Mouse (Mus musculus): Measurements from ENCODE around the gene Zfp867. TPM values are rescaled to one million over a fixed set of nuclear protein-coding genes. Genes with fewer than 3 reads are reported as not detected.

Gene Zfp867
- polyA plus RNA-seq, 1 experiment from 2014 or later, result 10.5 TPM

DNA sequence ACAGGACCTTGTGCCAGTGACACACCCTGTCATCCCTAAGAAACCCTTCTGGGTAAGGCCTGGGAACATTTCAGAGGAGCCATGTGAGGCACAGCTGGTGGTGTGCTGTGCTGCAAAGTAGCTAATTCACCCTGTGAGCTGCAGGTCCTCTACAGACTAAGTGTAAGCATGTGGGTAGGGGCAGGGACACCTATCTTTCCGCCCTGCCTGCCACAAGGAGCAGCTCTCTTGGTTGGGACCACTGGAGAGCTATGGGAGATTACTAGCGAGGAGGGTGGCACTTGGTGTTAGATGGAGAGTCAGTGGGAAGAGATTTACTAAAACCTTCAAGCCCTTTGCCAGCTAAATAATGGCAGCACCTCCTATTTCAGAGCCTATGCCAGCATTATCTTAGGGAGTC, 15.4 kb downstream of the Zfp867 start:
- no peak overlapping the region for H3K27ac ChIP-seq
- no peak overlapping the region for H3K4me3 ChIP-seq
- peaks cover 11% of the 10 kb centered on the region for H3K4me1 ChIP-seq
- no peak overlapping the region for H3K4me2 ChIP-seq
- 87% methylated on average over 2 of the region's 2 CpGs for WGBS
- no peaks in the 10 kb centered on the region for H3K9me3 ChIP-seq
- H3K9ac ChIP-seq, result no peak overlapping the region
- no peak for ATAC-seq (ENCODE audit: insufficient number of reproducible peaks, insufficient read depth, low FRiP score, low TSS enrichment, low read depth)
- peaks cover 74% of the 10 kb centered on the region for H3K36me3 ChIP-seq
- no peaks in the 10 kb centered on the region for H3K27me3 ChIP-seq

DNA sequence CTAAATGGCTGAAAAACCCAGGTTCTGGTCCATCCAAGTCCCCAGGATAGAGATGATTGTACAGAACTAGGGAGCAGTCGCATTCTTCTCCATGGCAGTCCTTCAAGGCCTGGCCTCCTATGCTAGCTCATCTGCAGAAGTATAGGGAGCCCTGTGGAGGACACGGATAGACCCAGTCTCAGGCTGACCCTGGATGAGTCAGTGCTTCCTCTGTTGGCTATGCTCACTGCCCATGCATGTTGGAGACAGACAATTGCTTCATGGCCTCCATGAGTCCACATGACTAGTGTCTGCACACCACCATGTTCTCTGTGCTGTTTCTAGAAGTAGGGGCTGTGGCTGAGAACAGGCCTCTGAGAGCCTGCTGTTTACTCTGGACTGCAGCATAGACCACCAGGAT, 15.9 kb downstream of the Zfp867 start:
- H3K4me1 ChIP-seq, result peaks cover 13% of the 10 kb centered on the region
- H3K4me2 ChIP-seq, result no peak overlapping the region
- no peak overlapping the region for H3K4me3 ChIP-seq
- ATAC-seq (ENCODE audit: insufficient number of reproducible peaks, insufficient read depth, low FRiP score, low TSS enrichment, low read depth), result no peak
- no peak overlapping the region for H3K27ac ChIP-seq
- peaks cover 71% of the 10 kb centered on the region for H3K36me3 ChIP-seq
- no peaks in the 10 kb centered on the region for H3K27me3 ChIP-seq
- no peak overlapping the region for H3K9ac ChIP-seq
- 90% methylated on average over 2 of the region's 2 CpGs for WGBS
- no peaks in the 10 kb centered on the region for H3K9me3 ChIP-seq

DNA sequence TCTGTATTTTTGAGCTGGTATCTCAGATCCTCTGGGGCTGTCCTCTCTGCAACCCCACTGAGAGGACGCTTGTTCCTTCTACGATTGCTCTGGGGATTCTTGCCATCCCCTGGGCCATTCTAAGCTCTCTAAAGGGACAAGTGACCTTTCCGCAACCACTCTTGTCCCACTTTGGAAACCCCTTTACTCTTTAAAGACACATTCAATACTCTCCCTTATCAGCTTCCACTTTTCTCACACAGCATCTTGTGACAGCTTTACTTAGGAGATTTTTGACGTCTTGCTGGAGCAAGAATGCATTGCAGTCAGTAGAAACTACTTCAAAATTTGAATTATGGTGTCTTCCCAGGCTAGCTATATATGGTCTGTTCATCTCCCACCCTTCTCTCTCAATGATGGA, 21.2 kb downstream of the Zfp867 start, which contains the start of gene Snap47:
TSS of gene Snap47 (minus strand) at position 101 of the 400 bp plus-strand sequence.
- Histone ChIP-seq H3K4me3 (peak within 1 kb of the TSS; percentile 87), H3K36me3 (peaks cover 40% of the 10 kb centered on the region), H3K27ac (peak within 1 kb of the TSS; percentile 79), H3K4me2 (peak within 1 kb of the TSS; percentile 91), H3K9me3 (no peaks in the 10 kb centered on the region), H3K9ac (peak within 1 kb of the TSS; percentile 85), H3K27me3 (no peaks in the 10 kb centered on the region), H3K4me1 (peaks cover 29% of the 10 kb centered on the region)
- 73% methylated on average over 4 of the region's 4 CpGs for WGBS
- no peak for ATAC-seq (ENCODE audit: insufficient number of reproducible peaks, insufficient read depth, low FRiP score, low TSS enrichment, low read depth)

DNA sequence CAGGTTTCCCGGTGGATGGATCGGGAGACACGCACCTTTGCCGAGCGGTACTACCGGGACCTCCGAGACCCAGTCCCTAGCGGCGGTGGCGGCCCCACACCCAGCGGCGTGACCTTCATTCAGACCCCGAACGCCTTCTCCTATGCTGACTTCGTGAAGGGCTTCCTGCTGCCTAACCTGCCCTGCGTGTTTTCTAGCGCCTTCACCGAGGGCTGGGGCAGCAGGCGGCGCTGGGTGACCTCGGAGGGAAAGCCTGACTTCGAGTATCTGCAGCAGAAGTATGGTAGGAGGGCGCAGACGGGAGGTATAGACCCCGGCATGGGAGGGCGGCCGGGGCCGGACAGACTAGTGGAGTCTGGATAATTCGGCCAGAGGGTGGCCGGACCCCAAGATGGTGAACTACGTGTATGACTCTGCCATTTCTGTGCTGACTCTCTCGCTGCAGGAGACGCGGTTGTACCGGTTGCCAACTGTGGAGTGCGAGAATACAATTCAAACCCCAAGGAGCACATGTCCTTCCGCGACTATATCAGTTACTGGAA, 22.0 kb downstream of the Zfp867 start:
- peaks cover 37% of the 10 kb centered on the region for H3K36me3 ChIP-seq
- H3K9ac ChIP-seq, result peak overlapping the region; percentile 85
- 0 out of 2 replicates have a peak, but pooled peaks have one; percentile 58 for ATAC-seq (ENCODE audit: insufficient number of reproducible peaks, insufficient read depth, low FRiP score, low TSS enrichment, low read depth)
- under 1% methylated on average over 38 of the region's 38 CpGs for WGBS
- H3K4me1 ChIP-seq, result peaks cover 29% of the 10 kb centered on the region
- no peaks in the 10 kb centered on the region for H3K27me3 ChIP-seq
- peak overlapping the region; percentile 87 for H3K4me3 ChIP-seq
- H3K27ac ChIP-seq, result peak overlapping the region; percentile 79
- no peaks in the 10 kb centered on the region for H3K9me3 ChIP-seq
- H3K4me2 ChIP-seq, result peak overlapping the region; percentile 91

DNA sequence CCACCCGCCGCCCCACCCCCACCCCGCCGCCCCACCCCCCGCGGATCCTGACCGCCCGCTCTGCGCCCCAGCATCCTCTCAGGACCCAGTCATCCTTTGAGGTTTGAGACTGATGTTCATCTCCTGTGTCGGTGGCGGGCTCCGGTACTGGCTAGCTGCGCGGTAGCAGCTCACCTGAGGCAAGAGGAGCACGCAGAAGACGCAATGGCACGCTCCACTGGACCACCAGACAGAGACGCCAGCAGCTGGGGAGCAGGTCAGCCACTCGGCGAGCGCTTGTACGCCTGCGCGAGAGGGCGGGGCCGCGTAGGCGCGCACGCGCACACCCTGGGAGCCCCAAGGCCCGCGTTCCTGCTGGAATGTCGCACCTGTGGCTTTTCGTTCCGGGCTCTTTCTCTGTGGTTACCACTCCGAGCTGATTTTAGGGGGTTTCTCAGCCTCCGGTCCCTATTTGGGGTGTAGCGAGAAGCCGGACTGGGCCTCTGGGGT, 22.5 kb downstream of the Zfp867 start, which contains the start of gene Jmjd4:
TSS of gene Jmjd4 (plus strand) at position 305 of the 489 bp plus-strand sequence.
- no peaks in the 10 kb centered on the region for H3K27me3 ChIP-seq
- WGBS, result under 1% methylated on average over 40 of the region's 40 CpGs
- H3K36me3 ChIP-seq, result peaks cover 35% of the 10 kb centered on the region
- peak; percentile 80 for ATAC-seq (ENCODE audit: insufficient number of reproducible peaks, insufficient read depth, low FRiP score, low TSS enrichment, low read depth)
- peak within 1 kb of the TSS; percentile 87 for H3K4me3 ChIP-seq
- peak within 1 kb of the TSS; percentile 85 for H3K9ac ChIP-seq
- peak within 1 kb of the TSS; percentile 91 for H3K4me2 ChIP-seq
- H3K4me1 ChIP-seq, result peaks cover 29% of the 10 kb centered on the region
- H3K9me3 ChIP-seq, result no peaks in the 10 kb centered on the region
- H3K27ac ChIP-seq, result peak within 1 kb of the TSS; percentile 79

DNA sequence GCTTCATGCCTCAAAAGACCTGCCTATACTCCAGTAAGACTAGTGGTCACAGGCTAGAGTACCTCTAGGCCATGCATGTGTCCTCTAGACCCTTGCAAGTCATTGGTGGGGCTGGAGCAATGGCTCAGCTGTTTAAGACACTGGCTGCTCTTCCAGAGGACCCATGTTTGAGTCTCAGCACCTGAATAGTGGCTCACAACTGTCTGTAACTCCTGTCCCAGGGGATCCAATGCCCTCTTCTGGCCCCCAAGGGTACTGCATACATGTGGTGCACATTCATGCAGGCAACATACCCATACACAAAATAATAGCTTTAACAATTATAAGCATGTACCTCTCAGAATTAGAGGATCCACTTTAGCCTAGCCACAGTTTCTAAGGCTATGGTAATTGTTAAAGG, 29.2 kb downstream of the Zfp867 start:
- Histone ChIP-seq H3K27ac (no peak overlapping the region), H3K4me3 (no peak overlapping the region), H3K4me1 (peaks cover 5% of the 10 kb centered on the region), H3K36me3 (peaks cover 36% of the 10 kb centered on the region), H3K4me2 (no peak overlapping the region), H3K9ac (no peak overlapping the region), H3K9me3 (no peaks in the 10 kb centered on the region), H3K27me3 (no peaks in the 10 kb centered on the region)
- no peak for ATAC-seq (ENCODE audit: insufficient number of reproducible peaks, insufficient read depth, low FRiP score, low TSS enrichment, low read depth)

DNA sequence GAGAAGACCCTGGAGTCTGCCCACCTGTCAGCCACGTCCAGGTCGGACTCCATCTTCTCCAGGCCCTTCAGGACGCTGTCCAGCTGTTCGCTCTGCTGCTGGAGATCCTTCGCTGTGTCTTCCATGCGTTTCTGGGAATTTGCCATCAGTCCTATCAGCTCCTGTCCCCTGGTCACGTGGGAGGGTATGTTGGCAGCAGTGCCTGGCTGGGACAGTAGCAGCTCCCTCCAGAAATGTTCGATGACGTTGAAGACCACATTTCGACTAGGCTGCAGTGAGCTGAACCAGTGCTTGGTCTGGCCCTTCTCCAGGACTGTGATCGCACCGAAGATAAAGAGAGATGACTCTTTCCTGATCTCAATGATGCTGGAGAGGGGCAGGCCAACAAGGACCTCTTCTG, 34.3 kb downstream of the Zfp867 start:
- Histone ChIP-seq H3K36me3 (peaks cover 61% of the 10 kb centered on the region), H3K4me1 (no peaks in the 10 kb centered on the region), H3K4me2 (no peak overlapping the region), H3K9ac (no peak overlapping the region), H3K4me3 (no peak overlapping the region), H3K9me3 (peaks cover 8% of the 10 kb centered on the region), H3K27ac (no peak overlapping the region), H3K27me3 (no peaks in the 10 kb centered on the region)
- ATAC-seq (ENCODE audit: insufficient number of reproducible peaks, insufficient read depth, low FRiP score, low TSS enrichment, low read depth), result no peak
- WGBS, result 92% methylated on average over 12 of the region's 12 CpGs

DNA sequence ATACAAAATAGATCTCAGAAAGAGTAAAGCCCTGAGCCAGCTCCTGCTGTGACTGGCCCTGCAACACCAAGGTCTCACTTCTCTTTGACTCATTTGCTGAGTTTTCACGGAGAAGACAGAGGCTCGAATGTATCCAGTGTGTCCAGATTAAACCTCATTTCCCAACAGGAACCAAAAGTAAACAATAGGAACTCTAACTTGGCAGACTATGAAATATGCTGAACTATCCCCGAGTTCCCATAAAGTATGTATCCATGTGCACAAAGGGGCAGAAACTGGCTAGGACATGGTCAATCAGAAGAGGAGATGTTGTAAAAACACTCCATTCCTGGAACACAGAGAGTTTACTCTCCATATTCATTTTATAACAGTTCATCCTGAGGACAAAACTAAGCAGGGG, 40.0 kb downstream of the Zfp867 start:
- Histone ChIP-seq H3K9ac (no peak overlapping the region), H3K36me3 (peaks cover 79% of the 10 kb centered on the region), H3K4me3 (no peak overlapping the region), H3K9me3 (peaks cover 8% of the 10 kb centered on the region), H3K4me1 (no peaks in the 10 kb centered on the region), H3K27ac (no peak overlapping the region), H3K4me2 (no peak overlapping the region), H3K27me3 (no peaks in the 10 kb centered on the region)
- ATAC-seq (ENCODE audit: insufficient number of reproducible peaks, insufficient read depth, low FRiP score, low TSS enrichment, low read depth), result no peak
- WGBS, result 77% methylated on average over 3 of the region's 3 CpGs

DNA sequence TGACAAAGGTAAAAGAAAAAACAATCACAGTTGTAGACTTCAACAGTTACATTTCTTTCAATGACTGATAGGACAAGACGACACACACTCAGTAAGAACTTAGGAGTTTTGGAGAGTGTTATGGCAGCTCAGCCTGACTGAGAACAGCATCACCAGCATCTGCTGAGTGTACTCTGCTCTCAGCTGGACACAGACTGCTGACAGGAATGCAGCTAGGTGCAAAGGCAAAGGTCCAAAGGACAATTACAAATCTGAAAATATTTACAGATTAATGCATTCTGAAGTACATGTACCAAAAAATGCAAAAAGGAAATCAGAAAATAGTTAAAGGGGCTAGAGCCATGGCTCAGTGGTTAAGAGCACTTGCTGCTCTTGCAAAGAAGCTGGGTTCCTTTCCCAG, 42.3 kb downstream of the Zfp867 start:
- 88% methylated on average over 1 of the region's 1 CpGs for WGBS
- H3K36me3 ChIP-seq, result peaks cover 82% of the 10 kb centered on the region
- H3K4me1 ChIP-seq, result peaks cover 11% of the 10 kb centered on the region
- H3K9ac ChIP-seq, result no peak overlapping the region
- H3K27me3 ChIP-seq, result no peaks in the 10 kb centered on the region
- no peak overlapping the region for H3K4me3 ChIP-seq
- no peaks in the 10 kb centered on the region for H3K9me3 ChIP-seq
- no peak overlapping the region for H3K27ac ChIP-seq
- H3K4me2 ChIP-seq, result no peak overlapping the region
- ATAC-seq (ENCODE audit: insufficient number of reproducible peaks, insufficient read depth, low FRiP score, low TSS enrichment, low read depth), result no peak

DNA sequence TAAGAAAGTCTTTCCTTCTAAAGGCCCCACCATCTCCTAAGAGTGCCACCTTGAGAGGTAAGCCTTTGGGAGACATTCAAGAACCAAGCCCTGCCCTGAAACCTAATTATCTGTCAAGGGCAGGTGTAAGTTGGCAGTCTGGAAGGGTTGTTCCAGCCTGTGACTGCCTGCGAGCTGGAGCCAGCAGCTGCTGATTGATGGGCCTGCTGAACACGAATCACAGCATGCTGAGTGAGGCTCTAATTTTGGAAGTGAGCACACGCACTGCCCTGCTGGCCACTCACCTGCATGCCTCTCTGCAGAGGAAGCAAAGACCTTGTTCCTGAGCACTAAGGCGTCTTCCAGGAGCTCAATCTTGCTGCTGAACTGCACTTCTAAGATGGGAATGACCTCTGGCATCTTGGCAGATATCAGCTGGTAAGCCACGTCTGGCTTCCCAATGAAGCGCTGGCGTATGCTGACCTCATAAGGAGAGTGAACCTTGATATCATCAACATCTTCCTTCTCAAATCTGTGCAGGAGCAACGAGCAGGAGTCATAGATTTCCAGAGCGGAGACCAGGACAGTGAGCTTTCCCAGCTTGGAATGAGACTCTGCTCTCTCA, 44.1 kb downstream of the Zfp867 start:
- H3K4me2 ChIP-seq, result no peak overlapping the region
- H3K9ac ChIP-seq, result no peak overlapping the region
- no peaks in the 10 kb centered on the region for H3K27me3 ChIP-seq
- peaks cover 84% of the 10 kb centered on the region for H3K36me3 ChIP-seq
- no peaks in the 10 kb centered on the region for H3K9me3 ChIP-seq
- no peak for ATAC-seq (ENCODE audit: insufficient number of reproducible peaks, insufficient read depth, low FRiP score, low TSS enrichment, low read depth)
- peaks cover 20% of the 10 kb centered on the region for H3K4me1 ChIP-seq
- WGBS, result 89% methylated on average over 9 of the region's 9 CpGs
- H3K4me3 ChIP-seq, result no peak overlapping the region
- no peak overlapping the region for H3K27ac ChIP-seq

DNA sequence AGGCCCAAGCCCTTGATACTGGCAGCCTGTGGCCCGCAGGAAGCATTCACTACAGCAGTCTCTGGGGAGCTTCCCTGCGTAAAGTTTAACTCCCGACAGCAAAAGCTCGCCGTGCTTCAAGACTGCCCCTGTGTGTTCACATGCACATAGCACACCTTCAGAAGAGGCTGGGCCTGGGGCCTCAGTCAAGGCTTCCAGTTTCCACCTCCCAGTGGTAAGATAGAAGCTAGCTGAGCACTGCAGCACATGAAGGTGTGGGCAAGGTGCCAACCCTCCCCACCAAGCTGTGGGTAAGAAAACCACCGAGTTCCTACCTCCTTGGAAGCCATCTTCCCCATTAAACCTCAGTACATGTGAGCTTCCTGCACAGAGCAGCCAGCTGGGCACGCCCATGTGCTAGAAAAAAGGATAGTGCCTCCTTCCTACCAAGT, 46.6 kb downstream of the Zfp867 start:
- peak overlapping the region; percentile 34; the same call in 1 of the 2 replicates for H3K27ac ChIP-seq
- no peaks in the 10 kb centered on the region for H3K27me3 ChIP-seq
- no peak overlapping the region for H3K4me2 ChIP-seq
- H3K4me1 ChIP-seq, result peaks cover 27% of the 10 kb centered on the region
- no peak overlapping the region for H3K4me3 ChIP-seq
- H3K9me3 ChIP-seq, result no peaks in the 10 kb centered on the region
- H3K9ac ChIP-seq, result 0 out of 2 replicates have a peak overlapping the region, but pooled peaks have one; percentile 2
- no peak for ATAC-seq (ENCODE audit: insufficient number of reproducible peaks, insufficient read depth, low FRiP score, low TSS enrichment, low read depth)
- H3K36me3 ChIP-seq, result peaks cover 81% of the 10 kb centered on the region
- WGBS, result 40% methylated on average over 7 of the region's 7 CpGs

DNA sequence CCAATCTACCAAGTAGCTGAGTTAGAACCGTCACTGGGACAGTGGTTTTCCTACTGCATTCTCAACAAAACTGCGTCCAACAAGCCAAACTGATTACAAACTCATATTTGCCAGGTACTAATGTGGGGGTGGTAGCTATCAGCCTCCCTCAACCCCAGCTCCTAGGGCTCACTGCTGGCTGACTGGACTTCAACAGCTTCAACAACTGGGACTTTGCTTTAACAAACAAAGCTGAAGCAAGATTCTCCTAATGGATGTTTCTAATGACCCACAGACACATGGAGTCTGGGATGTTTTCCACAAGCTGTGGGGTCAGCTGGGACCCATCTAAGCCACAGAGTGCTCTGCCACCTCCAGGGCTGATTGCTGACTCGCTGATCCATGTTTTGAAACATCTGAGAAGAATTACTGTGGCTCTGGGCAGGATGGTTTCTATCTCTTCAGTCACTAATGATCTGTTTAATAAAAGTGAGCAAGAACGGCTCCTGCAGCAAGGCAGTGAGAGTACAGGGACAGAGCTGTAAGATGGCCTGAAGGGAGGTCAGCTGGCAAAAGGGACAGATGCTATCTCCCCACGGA, 49.2 kb downstream of the Zfp867 start:
- 48% methylated on average over 5 of the region's 5 CpGs for WGBS
- peaks cover 53% of the 10 kb centered on the region for H3K4me1 ChIP-seq
- no peak overlapping the region for H3K4me3 ChIP-seq
- peak overlapping the region; percentile 44 for H3K27ac ChIP-seq
- H3K4me2 ChIP-seq, result no peak overlapping the region
- H3K27me3 ChIP-seq, result no peaks in the 10 kb centered on the region
- H3K36me3 ChIP-seq, result peaks cover 79% of the 10 kb centered on the region
- no peaks in the 10 kb centered on the region for H3K9me3 ChIP-seq
- 0 out of 2 replicates have a peak overlapping the region, but pooled peaks have one; percentile 21 for H3K9ac ChIP-seq
- no peak for ATAC-seq (ENCODE audit: insufficient number of reproducible peaks, insufficient read depth, low FRiP score, low TSS enrichment, low read depth)
